Mouse (Mus musculus): ENCODE results near the gene Tent5b. TPM values are rescaled to one million over a fixed set of nuclear protein-coding genes. Genes with fewer than 3 reads are reported as not detected.

Tent5b gene
- polyA plus RNA-seq, 1 experiment from 2014 or later = 2.8 TPM

DNA sequence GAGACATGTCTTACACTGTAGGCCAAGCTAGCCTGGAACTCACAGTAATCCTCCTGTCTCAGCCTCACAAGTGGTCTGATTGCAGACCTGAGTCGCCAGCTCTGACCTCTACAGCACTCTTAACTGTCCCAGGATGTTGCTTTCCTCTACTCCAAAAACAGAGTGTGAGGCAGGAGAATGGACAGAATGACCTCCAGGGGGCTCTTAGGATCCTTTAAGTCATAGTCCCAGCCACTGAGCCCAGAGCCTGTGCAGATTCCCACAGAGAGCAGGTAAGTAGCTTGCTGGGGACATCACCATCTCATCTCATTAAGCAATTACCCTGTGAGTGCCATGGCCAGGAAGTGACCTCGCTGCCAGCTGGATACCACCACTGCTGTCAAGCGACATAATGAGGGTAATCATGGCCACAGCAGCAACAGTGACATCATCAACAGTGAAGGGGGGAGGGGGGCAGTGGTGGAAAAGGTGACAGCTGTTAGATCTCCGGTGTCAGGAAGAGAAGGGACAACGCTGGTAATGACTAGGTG lies 19.1 kb upstream of the Tent5b start:
- H3K4me1 ChIP-seq (ENCODE audit: control insufficient read depth, insufficient read depth, low read length) = no peaks in the 10 kb centered on the region
- no peaks in the 10 kb centered on the region for H3K9me3 ChIP-seq (ENCODE audit: control insufficient read depth, low read length)
- 50% methylated on average over 5 of the region's 5 CpGs for WGBS
- H3K27me3 ChIP-seq (replicated peaks; ENCODE audit: control insufficient read depth, insufficient read depth, low read length) = no peaks in the 10 kb centered on the region
- H3K36me3 ChIP-seq (ENCODE audit: control insufficient read depth, insufficient read depth, low read length) = no peaks in the 10 kb centered on the region
- no peak overlapping the region for H3K4me3 ChIP-seq (ENCODE audit: low read depth, low read length)
- no peak overlapping the region for H3K9ac ChIP-seq (ENCODE audit: low read depth, low read length)
- ATAC-seq (ENCODE audit: low read depth) = no peak
- DNase-seq (ENCODE audit: low spot score) = no peak
- no peak overlapping the region for H3K4me2 ChIP-seq (ENCODE audit: low read depth, low read length)
- no peak overlapping the region for H3K27ac ChIP-seq (replicated peaks; ENCODE audit: low read depth, low read length)

DNA sequence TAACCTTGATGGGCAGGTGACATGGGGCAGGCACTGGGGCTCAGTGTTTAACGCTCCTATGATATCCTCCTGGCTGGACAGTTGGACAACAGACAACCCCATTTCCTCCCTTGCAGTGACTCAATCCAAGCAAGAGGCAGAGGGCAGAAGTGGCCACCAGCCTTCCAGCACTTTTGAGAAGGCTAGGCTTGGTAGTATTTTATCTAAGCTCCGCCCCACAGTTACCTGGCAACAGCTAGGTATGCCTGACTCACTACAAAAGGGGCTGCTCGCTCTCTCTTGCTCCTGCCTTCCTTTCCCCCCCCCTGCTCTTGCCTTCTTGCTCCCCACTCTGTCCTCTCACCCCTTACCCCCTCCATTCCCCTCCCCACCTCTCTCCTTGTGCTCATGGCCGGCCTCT lies 18.6 kb upstream of the Tent5b start:
- Histone ChIP-seq H3K4me3 (ENCODE audit: low read depth, low read length) (no peak overlapping the region), H3K36me3 (ENCODE audit: control insufficient read depth, insufficient read depth, low read length) (no peaks in the 10 kb centered on the region), H3K4me1 (ENCODE audit: control insufficient read depth, insufficient read depth, low read length) (no peaks in the 10 kb centered on the region), H3K9me3 (ENCODE audit: control insufficient read depth, low read length) (no peaks in the 10 kb centered on the region), H3K27me3 (replicated peaks; ENCODE audit: control insufficient read depth, insufficient read depth, low read length) (no peaks in the 10 kb centered on the region), H3K4me2 (ENCODE audit: low read depth, low read length) (no peak overlapping the region), H3K27ac (replicated peaks; ENCODE audit: low read depth, low read length) (no peak overlapping the region), H3K9ac (ENCODE audit: low read depth, low read length) (no peak overlapping the region)
- ATAC-seq (ENCODE audit: low read depth) = no peak
- WGBS = 80% methylated on average over 4 of the region's 4 CpGs
- no peak for DNase-seq (ENCODE audit: low spot score)

DNA sequence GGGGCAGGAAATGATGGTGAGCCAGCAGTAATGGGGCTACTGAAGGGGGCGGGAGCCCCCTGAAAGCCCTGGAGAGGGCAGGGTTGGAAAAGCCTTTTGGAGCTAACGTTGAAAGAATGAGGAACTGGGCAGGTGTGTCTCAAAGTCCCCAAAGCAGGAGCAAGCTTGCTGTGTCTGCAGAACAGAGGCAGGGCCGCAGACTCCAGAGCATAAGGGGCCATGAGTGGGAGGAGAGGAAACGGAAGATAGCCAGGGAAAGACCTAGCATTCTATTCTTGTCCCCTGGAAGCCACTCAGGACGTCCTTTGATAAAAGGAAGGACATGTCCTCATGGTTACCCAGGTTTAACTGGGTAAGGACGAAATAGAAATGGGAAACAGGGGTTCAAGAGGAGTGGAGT lies 16.7 kb upstream of the Tent5b start:
- no peak overlapping the region for H3K9ac ChIP-seq (ENCODE audit: low read depth, low read length)
- no peak overlapping the region for H3K4me2 ChIP-seq (ENCODE audit: low read depth, low read length)
- H3K9me3 ChIP-seq (ENCODE audit: control insufficient read depth, low read length) = no peaks in the 10 kb centered on the region
- peaks cover under 1% of the 10 kb centered on the region; the same call in 1 of the 2 replicates for H3K4me1 ChIP-seq (ENCODE audit: control insufficient read depth, insufficient read depth, low read length)
- no peak overlapping the region for H3K4me3 ChIP-seq (ENCODE audit: low read depth, low read length)
- WGBS = 54% methylated on average over 6 of the region's 6 CpGs
- DNase-seq (ENCODE audit: low spot score) (no peak), ATAC-seq (ENCODE audit: low read depth) (no peak)
- no peaks in the 10 kb centered on the region for H3K27me3 ChIP-seq (replicated peaks; ENCODE audit: control insufficient read depth, insufficient read depth, low read length)
- no peaks in the 10 kb centered on the region for H3K36me3 ChIP-seq (ENCODE audit: control insufficient read depth, insufficient read depth, low read length)
- no peak overlapping the region for H3K27ac ChIP-seq (replicated peaks; ENCODE audit: low read depth, low read length)

DNA sequence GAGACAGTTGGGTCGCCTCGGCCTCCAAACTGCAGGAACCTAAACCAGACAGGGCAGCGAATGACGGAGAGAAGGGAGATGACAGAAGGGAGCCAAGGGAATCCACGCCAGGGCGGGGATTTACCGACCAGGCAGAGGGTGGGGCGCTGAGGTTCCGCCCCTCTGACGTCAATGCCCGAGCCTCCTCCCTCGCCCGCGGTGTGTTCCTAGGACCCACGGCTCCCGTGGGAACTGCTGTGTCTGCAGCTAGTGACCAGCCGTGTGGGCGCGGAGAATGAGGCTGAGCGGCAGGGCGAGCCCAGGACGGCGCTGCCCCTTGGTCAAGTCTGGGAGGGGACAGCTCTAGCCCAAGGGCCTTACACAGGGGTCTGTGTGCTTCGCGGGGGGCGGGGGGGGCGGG lies 11.9 kb upstream of the Tent5b start:
- H3K4me2 ChIP-seq (ENCODE audit: low read depth, low read length) = peak overlapping the region; percentile 91
- peak overlapping the region; percentile 51 for H3K4me3 ChIP-seq (ENCODE audit: low read depth, low read length)
- H3K9me3 ChIP-seq (ENCODE audit: control insufficient read depth, low read length) = peaks cover 8% of the 10 kb centered on the region; the same call in 1 of the 2 replicates
- WGBS = under 1% methylated on average over 22 of the region's 27 CpGs
- peak; percentile 88 for DNase-seq (ENCODE audit: low spot score)
- H3K9ac ChIP-seq (ENCODE audit: low read depth, low read length) = peak overlapping the region; percentile 56
- no peaks in the 10 kb centered on the region for H3K36me3 ChIP-seq (ENCODE audit: control insufficient read depth, insufficient read depth, low read length)
- H3K27me3 ChIP-seq (replicated peaks; ENCODE audit: control insufficient read depth, insufficient read depth, low read length) = 0 out of 2 replicates have a peak, but pooled peaks cover 3% of the 10 kb centered on the region
- ATAC-seq (ENCODE audit: low read depth) = peak; percentile 87
- H3K27ac ChIP-seq (replicated peaks; ENCODE audit: low read depth, low read length) = no peak overlapping the region
- peaks cover 9% of the 10 kb centered on the region for H3K4me1 ChIP-seq (ENCODE audit: control insufficient read depth, insufficient read depth, low read length)

DNA sequence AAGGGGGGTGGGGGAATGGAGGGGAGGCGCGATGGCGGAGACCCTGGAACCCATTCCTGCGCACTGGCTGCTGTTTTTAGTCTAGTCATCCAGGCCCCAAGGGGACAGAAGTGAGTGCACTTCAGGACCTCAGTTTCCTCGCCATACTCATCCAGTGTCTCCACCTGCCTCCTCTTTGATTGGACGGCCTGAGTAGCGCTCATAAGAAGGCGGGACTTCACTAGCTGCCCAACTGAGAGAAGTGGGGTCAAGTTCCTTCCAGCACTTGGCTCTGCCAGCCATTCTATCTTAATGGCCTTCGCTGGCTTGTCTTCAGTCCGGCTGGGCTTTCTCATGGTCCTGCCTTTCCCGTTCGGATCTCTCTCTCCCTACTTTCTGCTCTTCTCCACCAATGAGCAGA lies 10.8 kb upstream of the Tent5b start:
- H3K4me2 ChIP-seq (ENCODE audit: low read depth, low read length) = peak overlapping the region; percentile 91
- 0 out of 2 replicates have a peak, but pooled peaks cover 3% of the 10 kb centered on the region for H3K27me3 ChIP-seq (replicated peaks; ENCODE audit: control insufficient read depth, insufficient read depth, low read length)
- 23% methylated on average over 12 of the region's 12 CpGs for WGBS
- 0 out of 2 replicates have a peak overlapping the region, but pooled peaks have one; percentile 51 for H3K4me3 ChIP-seq (ENCODE audit: low read depth, low read length)
- H3K9me3 ChIP-seq (ENCODE audit: control insufficient read depth, low read length) = peaks cover 8% of the 10 kb centered on the region; the same call in 1 of the 2 replicates
- DNase-seq (ENCODE audit: low spot score) = peak; percentile 30
- no peaks in the 10 kb centered on the region for H3K36me3 ChIP-seq (ENCODE audit: control insufficient read depth, insufficient read depth, low read length)
- no peak overlapping the region for H3K9ac ChIP-seq (ENCODE audit: low read depth, low read length)
- peaks cover 9% of the 10 kb centered on the region for H3K4me1 ChIP-seq (ENCODE audit: control insufficient read depth, insufficient read depth, low read length)
- no peak for ATAC-seq (ENCODE audit: low read depth)
- H3K27ac ChIP-seq (replicated peaks; ENCODE audit: low read depth, low read length) = no peak overlapping the region

DNA sequence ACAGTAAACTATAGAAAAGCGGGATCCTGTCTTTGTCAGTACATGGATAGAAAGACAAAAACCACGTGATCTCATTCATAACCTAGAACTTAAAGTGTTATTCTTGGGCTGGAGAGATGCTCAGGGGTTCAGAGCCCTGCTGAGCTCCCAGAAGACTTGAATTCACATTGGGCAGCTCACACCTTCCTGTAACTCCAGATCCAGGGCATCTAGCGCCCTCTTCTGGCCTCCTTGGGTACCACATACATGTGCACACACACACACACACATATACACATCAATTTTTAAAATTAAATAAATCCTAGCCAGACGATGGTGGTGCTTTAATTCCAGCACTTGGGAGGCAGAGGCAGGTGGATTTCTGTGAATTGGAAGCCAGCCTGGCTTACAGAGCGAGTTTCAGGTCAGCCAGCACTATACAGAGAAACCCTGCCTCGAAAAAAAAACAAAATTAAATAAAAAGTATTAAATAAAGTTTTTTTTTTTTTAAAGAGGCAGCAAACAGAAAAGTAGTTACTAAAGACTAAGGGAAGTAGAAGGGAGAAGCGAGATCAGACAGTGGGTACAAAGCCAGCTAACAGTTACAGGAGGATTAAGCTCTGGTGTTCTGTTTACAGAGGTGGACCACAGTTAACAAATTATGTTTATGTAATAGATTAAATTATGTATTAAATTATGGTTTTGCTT lies 8.7 kb upstream of the Tent5b start:
- Histone ChIP-seq H3K9me3 (ENCODE audit: control insufficient read depth, low read length) (peaks cover 8% of the 10 kb centered on the region; the same call in 1 of the 2 replicates), H3K4me1 (ENCODE audit: control insufficient read depth, insufficient read depth, low read length) (peaks cover 9% of the 10 kb centered on the region), H3K4me2 (ENCODE audit: low read depth, low read length) (no peak overlapping the region), H3K27me3 (replicated peaks; ENCODE audit: control insufficient read depth, insufficient read depth, low read length) (0 out of 2 replicates have a peak, but pooled peaks cover 3% of the 10 kb centered on the region), H3K4me3 (ENCODE audit: low read depth, low read length) (no peak overlapping the region), H3K36me3 (ENCODE audit: control insufficient read depth, insufficient read depth, low read length) (no peaks in the 10 kb centered on the region), H3K27ac (replicated peaks; ENCODE audit: low read depth, low read length) (no peak overlapping the region), H3K9ac (ENCODE audit: low read depth, low read length) (no peak overlapping the region)
- DNase-seq (ENCODE audit: low spot score) (no peak), ATAC-seq (ENCODE audit: low read depth) (no peak)
- 82% methylated on average over 7 of the region's 7 CpGs for WGBS

DNA sequence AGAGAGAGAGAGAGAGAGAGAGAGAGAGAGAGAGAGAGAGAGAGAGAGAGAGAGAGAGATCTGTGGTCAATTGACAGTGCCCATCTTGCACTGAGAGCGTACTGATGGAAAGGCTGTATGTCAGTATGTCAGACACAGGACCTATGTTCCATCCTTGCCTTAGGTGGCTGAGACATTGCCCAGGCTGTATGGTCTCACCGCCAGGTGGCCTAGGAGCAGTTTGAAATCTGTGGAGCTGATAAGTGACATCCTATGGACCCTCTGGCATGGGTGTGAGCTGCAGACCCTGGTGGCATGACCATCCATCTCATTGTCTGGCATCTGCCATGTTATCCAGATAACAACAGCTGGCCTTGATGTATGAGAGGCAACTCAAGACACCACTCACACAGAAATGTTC lies 6.1 kb upstream of the Tent5b start:
- no peak for ATAC-seq (ENCODE audit: low read depth)
- Histone ChIP-seq H3K9ac (ENCODE audit: low read depth, low read length) (no peak overlapping the region), H3K36me3 (ENCODE audit: control insufficient read depth, insufficient read depth, low read length) (no peaks in the 10 kb centered on the region), H3K9me3 (ENCODE audit: control insufficient read depth, low read length) (peaks cover 8% of the 10 kb centered on the region; the same call in 1 of the 2 replicates), H3K4me3 (ENCODE audit: low read depth, low read length) (no peak overlapping the region), H3K4me2 (ENCODE audit: low read depth, low read length) (no peak overlapping the region), H3K27me3 (replicated peaks; ENCODE audit: control insufficient read depth, insufficient read depth, low read length) (0 out of 2 replicates have a peak, but pooled peaks cover under 1% of the 10 kb centered on the region), H3K4me1 (ENCODE audit: control insufficient read depth, insufficient read depth, low read length) (peaks cover 2% of the 10 kb centered on the region; the same call in 1 of the 2 replicates), H3K27ac (replicated peaks; ENCODE audit: low read depth, low read length) (no peak overlapping the region)
- 63% methylated on average over 2 of the region's 2 CpGs for WGBS
- no peak for DNase-seq (ENCODE audit: low spot score)

DNA sequence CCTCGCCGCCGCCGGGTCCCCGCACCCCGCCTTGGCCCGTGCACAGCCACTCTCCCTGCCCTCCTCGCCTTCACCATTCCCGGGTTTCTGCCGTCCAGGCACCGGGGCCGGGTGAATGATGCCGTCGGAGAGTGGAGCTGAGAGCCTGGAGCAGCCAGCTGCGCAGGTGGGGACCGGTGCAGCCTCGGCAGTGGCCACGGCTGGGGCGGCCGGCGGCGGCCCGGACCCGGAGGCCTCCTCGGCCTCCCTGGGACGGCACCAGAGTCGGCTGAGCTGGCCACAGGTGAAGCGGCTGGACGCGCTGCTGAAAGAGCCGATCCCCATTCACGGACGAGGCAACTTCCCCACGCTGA lies 229 bp downstream of the Tent5b start:
- Histone ChIP-seq H3K27me3 (replicated peaks; ENCODE audit: control insufficient read depth, insufficient read depth, low read length) (peaks cover 16% of the 10 kb centered on the region), H3K4me1 (ENCODE audit: control insufficient read depth, insufficient read depth, low read length) (peaks cover 15% of the 10 kb centered on the region), H3K4me3 (ENCODE audit: low read depth, low read length) (peak overlapping the region; percentile 47), H3K9me3 (ENCODE audit: control insufficient read depth, low read length) (no peaks in the 10 kb centered on the region), H3K9ac (ENCODE audit: low read depth, low read length) (peak overlapping the region; percentile 40), H3K27ac (replicated peaks; ENCODE audit: low read depth, low read length) (no peak overlapping the region), H3K4me2 (ENCODE audit: low read depth, low read length) (peak overlapping the region; percentile 63), H3K36me3 (ENCODE audit: control insufficient read depth, insufficient read depth, low read length) (no peaks in the 10 kb centered on the region)
- 0% methylated on average over 19 of the region's 34 CpGs for WGBS
- DNase-seq (ENCODE audit: low spot score) (no peak), ATAC-seq (ENCODE audit: low read depth) (peak; percentile 20)

DNA sequence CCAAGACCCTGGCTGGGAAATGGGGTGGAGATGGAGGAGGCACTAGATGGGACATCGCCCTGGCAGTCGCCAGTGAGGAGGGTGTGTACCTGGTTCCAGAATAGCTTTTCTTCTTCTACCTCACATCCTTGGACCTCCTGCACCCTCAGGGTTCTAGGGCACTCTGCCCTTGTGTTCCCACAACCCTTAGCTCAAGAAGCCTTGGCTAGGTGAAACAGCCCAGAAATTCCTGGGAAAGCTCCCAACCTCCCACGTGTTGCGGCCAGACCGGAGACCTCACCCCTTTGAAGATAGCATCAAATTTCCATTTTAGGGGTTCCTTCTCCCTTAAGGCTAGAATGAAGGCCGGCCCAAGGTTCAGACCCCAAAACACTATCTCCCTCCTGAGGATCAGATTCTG lies 822 bp downstream of the Tent5b start:
- no peak overlapping the region for H3K27ac ChIP-seq (replicated peaks; ENCODE audit: low read depth, low read length)
- ATAC-seq (ENCODE audit: low read depth) (no peak), DNase-seq (ENCODE audit: low spot score) (no peak)
- peak overlapping the region; percentile 63 for H3K4me2 ChIP-seq (ENCODE audit: low read depth, low read length)
- H3K4me1 ChIP-seq (ENCODE audit: control insufficient read depth, insufficient read depth, low read length) = peaks cover 15% of the 10 kb centered on the region
- H3K4me3 ChIP-seq (ENCODE audit: low read depth, low read length) = no peak overlapping the region; the same call in 1 of the 2 replicates
- no peaks in the 10 kb centered on the region for H3K9me3 ChIP-seq (ENCODE audit: control insufficient read depth, low read length)
- peaks cover 16% of the 10 kb centered on the region for H3K27me3 ChIP-seq (replicated peaks; ENCODE audit: control insufficient read depth, insufficient read depth, low read length)
- WGBS = 29% methylated on average over 6 of the region's 6 CpGs
- no peak overlapping the region for H3K9ac ChIP-seq (ENCODE audit: low read depth, low read length)
- no peaks in the 10 kb centered on the region for H3K36me3 ChIP-seq (ENCODE audit: control insufficient read depth, insufficient read depth, low read length)

Measured in embryonic facial prominence, embryonic 14.5 days (tissue).